Mouse (Mus musculus) E14TG2a.4 (cell line): Measurements from ENCODE around the gene Cd36.
"Not testable (repeated sequence)": the region's sequence is repeated elsewhere in the genome, so short reads cannot be mapped to it uniquely, and the experiment has no call there.

Experiments
- H3K27me3 ChIP-seq: 2 replicates; pipeline ENCODE4 v1.6.1; 2014; ENCODE audit warnings: low read length, control low read depth; ENCODE audit not compliant: insufficient read depth
- H3K36me3 ChIP-seq: 2 replicates; pipeline ENCODE4 v1.6.1; 2014; ENCODE audit warnings: low read length, control low read depth; ENCODE audit not compliant: insufficient read depth
- H3K4me1 ChIP-seq: replicated peaks from 2 replicates; pipeline ENCODE4 v1.6.1; 2014; ENCODE audit warnings: low read depth, low read length, control low read depth
- H3K4me3 ChIP-seq: replicated peaks from 2 replicates; pipeline ENCODE4 v1.5.1; 2014; ENCODE audit warnings: mild to moderate bottlenecking, low read length
- H3K9me3 ChIP-seq: 2 replicates; pipeline ENCODE4 v1.6.1; 2014; ENCODE audit warnings: low read length, control low read depth
- CTCF ChIP-seq: conservative IDR thresholded peaks from 2 replicates; pipeline ENCODE4 v1.5.1; 2014; ENCODE audit warnings: low read length
- NANOG ChIP-seq: IDR thresholded peaks from 2 replicates; pipeline ENCODE4 v1.6.1; 2014; ENCODE audit warnings: borderline replicate concordance, low read length, mixed read lengths
- POU5F1 ChIP-seq: IDR thresholded peaks from 2 replicates; pipeline ENCODE4 v1.6.1; 2014; ENCODE audit warnings: low read length, borderline replicate concordance

Gene Cd36

GRCm38 (mm10) chr5:17898948-17899347 is 10.3 kb upstream of the Cd36 start:
- no peak for TF ChIP-seq POU5F1
- TF ChIP-seq NANOG = no peak
- no peak for TF ChIP-seq CTCF
- no peaks in the 10 kb centered on the region for H3K9me3 ChIP-seq

GRCm38 (mm10) chr5:17897641-17898040 is 9.0 kb upstream of the Cd36 start:
- not testable (repeated sequence) for H3K36me3 ChIP-seq, H3K27me3 ChIP-seq, H3K9me3 ChIP-seq, H3K4me1 ChIP-seq, H3K4me3 ChIP-seq

More at GRCm38 (mm10) chr5:17898948-17899347, 10.3 kb upstream of the Cd36 start:
- Histone ChIP-seq H3K4me3 (no peak overlapping the region), H3K4me1 (0 out of 2 replicates have a peak, but pooled peaks cover 3% of the 10 kb centered on the region), H3K36me3 (no peaks in the 10 kb centered on the region), H3K27me3 (no peaks in the 10 kb centered on the region)

- Histone ChIP-seq H3K9me3 (no peaks in the 10 kb centered on the region), H3K36me3 (no peaks in the 10 kb centered on the region), H3K27me3 (no peaks in the 10 kb centered on the region), H3K4me1 (no peaks in the 10 kb centered on the region), H3K4me3 (no peak overlapping the region)
- TF ChIP-seq NANOG (no peak), POU5F1 (no peak), CTCF (no peak)
These were observed 5.1 kb upstream of the Cd36 start for GRCm38 (mm10) chr5:17893577-17894172.

- no peaks in the 10 kb centered on the region for H3K9me3 ChIP-seq
- no peak overlapping the region for H3K4me3 ChIP-seq
- H3K27me3 ChIP-seq = no peaks in the 10 kb centered on the region
- H3K4me1 ChIP-seq = no peaks in the 10 kb centered on the region
- H3K36me3 ChIP-seq = no peaks in the 10 kb centered on the region
- TF ChIP-seq POU5F1 (no peak), NANOG (no peak), CTCF (no peak)
These were observed 690 bp upstream of the Cd36 start for GRCm38 (mm10) chr5:17889291-17889690.

DNA sequence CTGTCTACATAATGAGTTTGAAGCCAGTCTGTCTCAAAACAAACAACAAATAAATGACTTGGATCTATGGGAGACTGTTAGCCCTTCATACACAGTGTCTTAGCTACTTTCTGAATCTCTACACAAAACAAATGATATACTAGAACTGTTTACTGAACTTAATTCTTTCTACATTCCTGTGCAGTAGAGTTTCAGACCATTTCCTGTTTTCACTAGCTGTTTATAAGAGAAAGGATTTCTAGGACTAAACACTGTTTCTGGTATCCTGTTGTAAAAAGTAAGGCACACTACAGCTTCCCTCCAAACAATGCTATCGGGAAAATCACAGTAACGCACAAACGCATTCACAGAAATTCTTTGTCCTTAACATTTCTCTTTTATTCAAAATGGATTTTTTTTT is 2.2 kb downstream of the Cd36 start:
- Histone ChIP-seq H3K4me1 (no peaks in the 10 kb centered on the region), H3K9me3 (no peaks in the 10 kb centered on the region), H3K27me3 (no peaks in the 10 kb centered on the region), H3K36me3 (no peaks in the 10 kb centered on the region), H3K4me3 (no peak overlapping the region)
- no peak for TF ChIP-seq NANOG
- no peak for TF ChIP-seq CTCF

DNA sequence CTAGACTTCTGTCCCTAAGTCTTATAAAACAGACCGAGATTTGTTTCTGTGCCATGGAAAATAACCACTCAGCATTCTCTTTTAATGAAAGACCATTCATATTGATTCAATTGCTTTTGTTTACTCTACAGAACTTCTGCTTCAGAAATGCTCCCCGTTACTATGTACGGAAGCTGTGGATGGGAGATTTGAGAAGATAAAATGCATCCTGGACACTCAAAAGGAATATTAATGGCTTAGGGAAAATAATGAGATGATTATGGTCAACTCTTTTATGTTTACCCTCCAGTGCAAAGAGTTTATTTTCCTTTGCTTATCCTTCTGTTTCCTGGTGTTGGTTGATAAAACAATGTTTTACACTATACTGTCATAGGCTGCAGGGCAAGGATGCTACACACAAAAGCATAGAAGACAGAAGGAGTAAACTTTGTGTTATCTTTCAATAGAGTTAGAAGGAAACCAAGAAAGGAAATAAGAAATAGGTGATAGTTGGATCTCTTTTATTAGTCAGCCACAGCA is 5.2 kb downstream of the Cd36 start:
- Histone ChIP-seq H3K9me3 (no peaks in the 10 kb centered on the region), H3K4me3 (no peak overlapping the region), H3K4me1 (no peaks in the 10 kb centered on the region), H3K36me3 (no peaks in the 10 kb centered on the region), H3K27me3 (no peaks in the 10 kb centered on the region)
- TF ChIP-seq CTCF (no peak), POU5F1 (no peak), NANOG (no peak)

DNA sequence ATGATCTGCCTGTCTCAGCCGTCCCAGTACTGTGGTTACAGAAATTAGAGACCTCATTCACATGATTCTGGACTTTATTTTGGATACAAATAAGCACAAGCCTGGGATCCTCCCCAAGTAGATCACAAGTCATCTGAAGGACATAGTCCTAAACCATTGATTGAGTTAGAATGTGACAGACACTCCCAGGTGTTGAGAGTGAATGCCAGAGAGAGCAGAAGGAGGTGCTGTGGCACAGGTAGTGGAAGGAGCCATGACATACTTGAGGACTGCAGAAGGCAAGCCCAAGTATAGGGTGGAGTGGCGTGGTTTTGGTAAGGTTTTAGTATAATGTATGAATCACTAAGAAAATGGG is 7.1 kb downstream of the Cd36 start:
- H3K36me3 ChIP-seq = no peaks in the 10 kb centered on the region
- no peaks in the 10 kb centered on the region for H3K27me3 ChIP-seq
- H3K9me3 ChIP-seq = no peaks in the 10 kb centered on the region
- TF ChIP-seq CTCF = no peak
- TF ChIP-seq POU5F1 = no peak
- no peak for TF ChIP-seq NANOG
- H3K4me1 ChIP-seq = no peaks in the 10 kb centered on the region
- H3K4me3 ChIP-seq = no peak overlapping the region

DNA sequence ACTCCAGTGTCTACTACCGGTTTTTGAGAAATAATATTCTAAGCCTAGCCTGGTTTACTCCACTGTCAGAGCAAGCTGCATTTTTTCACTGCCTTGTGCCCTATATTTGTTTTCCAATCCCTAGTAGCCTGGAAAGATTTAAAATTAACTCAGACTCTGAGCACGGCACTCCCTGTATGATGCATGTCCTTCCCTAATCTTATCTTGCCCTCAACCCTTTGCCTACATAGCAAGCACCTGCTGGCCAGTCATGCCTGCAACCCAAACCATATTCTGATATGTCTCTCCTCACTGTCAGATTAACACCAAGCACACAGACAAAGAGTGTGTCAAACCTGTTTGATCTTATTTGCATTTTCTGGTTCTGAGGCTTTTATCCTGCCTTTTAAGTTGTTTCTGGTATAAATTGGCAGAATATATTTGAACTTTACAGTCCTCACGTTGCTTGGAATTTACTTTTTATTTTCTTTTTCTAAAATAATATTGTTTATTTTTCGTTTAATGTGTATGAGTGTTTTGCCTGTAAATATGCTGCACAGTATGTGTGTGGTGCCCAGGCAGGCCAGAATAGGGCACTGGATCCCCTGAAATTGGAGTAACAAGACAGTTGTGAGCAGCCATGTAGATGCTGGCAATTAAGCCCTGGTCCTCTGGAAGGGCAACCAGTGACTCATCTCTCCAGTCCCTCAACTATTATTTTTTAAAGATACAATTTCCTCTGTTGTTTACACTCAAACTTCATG is 7.6 kb downstream of the Cd36 start:
- no peaks in the 10 kb centered on the region for H3K36me3 ChIP-seq
- no peak for TF ChIP-seq NANOG
- no peak for TF ChIP-seq CTCF
- TF ChIP-seq POU5F1 = no peak
- no peaks in the 10 kb centered on the region for H3K4me1 ChIP-seq
- H3K27me3 ChIP-seq = no peaks in the 10 kb centered on the region
- H3K9me3 ChIP-seq = no peaks in the 10 kb centered on the region
- H3K4me3 ChIP-seq = no peak overlapping the region

GRCm38 (mm10) chr5:17879924-17880323 is 8.7 kb downstream of the Cd36 start:
- Histone ChIP-seq H3K9me3 (no peaks in the 10 kb centered on the region), H3K27me3 (no peaks in the 10 kb centered on the region), H3K36me3 (no peaks in the 10 kb centered on the region), H3K4me1 (no peaks in the 10 kb centered on the region), H3K4me3 (no peak overlapping the region)
- no peak for TF ChIP-seq NANOG
- TF ChIP-seq CTCF = no peak
- no peak for TF ChIP-seq POU5F1
